Mouse (Mus musculus) hematopoietic stem cell, adult 5-6 weeks (primary cell): ENCODE results near the gene Ano3. TPM values are rescaled to one million over a fixed set of nuclear protein-coding genes. Genes with fewer than 3 reads are reported as not detected.

Source experiments
- ATAC-seq, 2 experiments: fragments of 125-278 bp in 1 of 2; replicated peaks in 1 of 2; 2 replicates each; pipeline ENCODE4 v1.8.0; 2016 to 2017; ENCODE audit warnings: inconsistent platforms in 2 of 2, mild to moderate bottlenecking in 2 of 2, moderate number of reproducible peaks in 2 of 2, low read depth in 1 of 2, moderate TSS enrichment in 1 of 2; ENCODE audit not compliant: low FRiP score in 2 of 2, poor library complexity in 2 of 2, severe bottlenecking in 2 of 2, insufficient read depth in 1 of 2, low TSS enrichment in 1 of 2
- total RNA-seq: library from RNA; stranded (forward); fragments of 172-1452, 232-1000 nt; gene quantifications from 2 replicates; pipeline ENCODE4 v1.2.3, GENCODE M21; 2017

The Ano3 gene
- total RNA-seq, 1 experiment from 2014 or later: not detected

DNA sequence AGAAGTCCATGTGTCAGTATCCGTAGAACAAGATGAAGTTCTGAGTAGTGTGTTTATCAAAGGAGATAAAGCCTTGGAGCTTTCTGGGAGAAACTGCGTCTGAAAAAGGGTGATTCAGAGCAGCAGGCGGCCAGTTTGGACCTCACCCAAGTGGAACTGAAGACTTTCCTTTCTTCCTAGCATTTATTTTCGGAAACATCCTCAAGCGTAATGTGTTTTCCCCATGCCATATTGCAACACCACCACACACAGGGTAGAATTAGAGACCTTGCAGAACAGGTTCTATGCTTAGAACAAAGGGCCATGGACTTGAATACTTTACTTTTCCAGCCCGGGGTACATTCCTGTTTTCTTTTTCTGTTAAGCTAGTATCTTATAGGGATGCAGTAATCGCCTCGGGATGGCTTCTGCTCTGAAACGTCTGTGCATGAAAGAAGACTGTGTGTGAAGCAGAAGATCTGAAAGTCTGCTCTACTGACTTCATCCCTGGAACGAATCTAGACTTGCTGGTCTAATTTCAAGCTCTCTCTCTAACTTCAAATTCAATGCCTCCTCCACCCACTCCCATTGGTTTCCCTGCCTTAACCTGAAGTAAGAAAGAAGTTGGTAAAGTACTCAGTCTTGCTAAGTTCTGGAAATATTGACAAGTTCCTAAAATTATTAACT, 240.5 kb downstream of the Ano3 start:
- ATAC-seq: no peak

DNA sequence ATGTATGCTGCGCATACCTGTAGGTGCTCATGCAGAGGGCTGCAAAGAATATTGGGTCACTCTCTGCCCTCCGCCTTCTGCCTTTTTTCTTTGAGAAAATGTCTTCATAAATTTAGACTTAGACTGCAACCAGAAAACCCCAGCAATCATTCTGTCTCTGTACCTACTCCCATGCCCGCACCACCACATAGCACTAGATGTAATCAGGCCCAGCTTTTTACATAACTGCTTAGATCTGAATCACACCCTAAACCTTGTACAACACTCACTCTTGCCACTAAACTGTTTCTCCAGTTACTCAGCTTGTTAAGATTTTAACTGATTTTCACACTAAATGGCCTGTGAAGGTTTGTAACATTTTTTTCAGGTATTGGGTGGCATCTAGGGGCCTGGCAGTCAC, 241.3 kb downstream of the Ano3 start:
- ATAC-seq: no peak

DNA sequence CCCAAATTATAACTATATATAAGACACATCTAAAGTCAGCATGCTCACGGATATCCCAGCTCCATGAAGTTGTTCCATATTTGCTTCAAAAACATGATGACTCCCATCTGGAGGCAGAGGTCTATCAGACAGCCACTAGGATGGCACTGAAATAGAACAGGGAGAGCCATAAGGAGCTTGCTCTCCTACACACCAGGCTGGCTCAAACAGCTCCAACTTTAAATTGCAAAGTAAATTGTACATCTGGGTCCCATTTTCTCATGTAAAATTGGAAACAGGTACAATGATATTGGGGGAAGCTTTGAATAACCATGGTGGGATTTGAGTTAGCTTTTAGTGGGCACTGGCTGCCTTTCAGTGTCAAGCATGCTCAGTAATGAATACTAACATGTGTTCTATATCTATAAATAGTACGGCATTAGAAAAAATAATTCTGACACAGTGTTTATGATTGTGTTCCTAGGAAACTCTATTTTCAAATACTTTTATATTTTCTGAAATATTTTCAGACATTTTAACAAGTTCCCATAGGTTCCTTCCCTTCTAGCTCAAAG, 279.6 kb downstream of the Ano3 start:
- no peak for ATAC-seq

DNA sequence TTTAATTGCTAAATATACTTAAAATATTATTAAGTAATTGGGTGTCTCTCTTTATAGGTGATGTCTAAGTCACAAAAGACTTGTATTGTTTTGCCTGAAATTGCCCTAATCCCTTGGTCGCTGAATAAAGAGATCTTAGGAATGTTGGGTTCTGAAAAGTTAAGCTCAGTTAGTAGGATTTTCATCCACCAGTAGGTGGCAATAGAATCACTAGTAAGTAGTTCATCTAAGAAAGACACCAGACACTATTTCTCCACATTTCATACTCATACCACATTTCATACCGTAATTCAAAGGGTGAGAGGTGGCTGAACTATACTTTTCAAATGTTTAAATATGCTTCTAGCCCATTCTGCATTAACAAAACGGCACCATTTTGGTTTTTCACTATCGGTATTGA, 287.4 kb downstream of the Ano3 start:
- no peak for ATAC-seq

DNA sequence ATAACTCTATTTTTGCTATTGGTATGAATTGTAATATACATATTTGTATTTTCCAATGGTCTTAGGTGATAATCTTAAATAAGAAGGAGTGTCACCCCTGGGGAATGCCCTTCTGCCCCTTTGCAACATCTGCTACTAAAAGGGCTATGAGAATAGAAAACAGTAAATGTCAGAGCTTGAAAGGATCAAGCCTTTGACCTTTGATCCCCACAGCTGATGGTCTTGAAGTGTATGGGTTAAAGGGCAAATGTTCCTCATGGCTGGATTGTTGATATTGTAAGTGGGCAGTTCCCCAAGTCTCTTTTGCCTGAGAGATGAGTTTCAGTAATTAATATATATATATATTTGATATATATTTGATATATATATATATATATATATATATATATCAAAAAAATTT, 305.9 kb downstream of the Ano3 start:
- ATAC-seq: no peak

DNA sequence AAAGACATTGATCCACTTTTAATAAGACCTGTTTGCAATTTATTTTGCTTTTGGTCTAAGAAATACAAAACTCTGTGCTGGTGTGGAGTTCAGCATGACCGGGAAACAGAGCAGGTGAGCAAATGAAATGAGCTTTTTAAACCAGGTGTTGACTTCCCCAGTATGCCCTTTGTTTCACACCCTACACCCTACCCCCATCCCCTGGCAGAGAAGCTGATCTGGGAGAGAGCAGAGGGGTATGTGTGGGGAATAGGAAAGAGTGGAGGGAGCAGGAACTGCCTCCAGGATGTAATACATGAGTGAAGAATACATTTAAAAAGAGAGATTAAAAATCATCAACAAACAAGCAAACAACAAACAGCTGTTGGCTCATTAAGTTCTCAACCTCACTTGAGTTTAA, 306.4 kb downstream of the Ano3 start:
- ATAC-seq: no peak

Other genes with a start within 250 kb of the Ano3 start
- not detected in 2 replicates for gene Muc15, start 229.6 kb downstream of the Ano3 start, total RNA-seq
- not detected in 2 replicates for gene Gm13941, start 155.1 kb upstream of the Ano3 start, total RNA-seq
- gene Gm15130, start 202.0 kb upstream of the Ano3 start, total RNA-seq: not detected in 2 replicates